Mouse (Mus musculus): ENCODE data around the gene Corin.

DNA sequence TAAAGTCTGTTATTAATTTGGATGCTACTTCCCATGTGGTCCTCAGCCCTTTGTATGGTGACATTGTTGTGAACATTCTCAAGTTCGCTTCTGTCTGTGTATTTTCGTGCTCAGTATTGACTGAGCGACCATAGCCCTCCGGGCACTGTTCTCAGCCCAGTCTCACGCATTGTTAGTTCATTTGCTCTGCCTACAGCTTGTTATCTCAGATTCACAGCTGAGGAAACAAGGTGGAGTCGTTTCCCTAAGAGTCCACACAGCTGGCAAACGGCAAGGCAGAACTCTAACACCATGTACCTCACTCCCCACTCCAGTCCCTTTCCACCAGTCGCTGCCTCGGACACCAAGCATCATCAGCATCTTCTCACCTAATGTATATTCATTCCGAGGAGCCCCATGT lies 63.1 kb downstream of the Corin start:
- TF ChIP-seq POLR2A (IDR thresholded peaks at IDR 0.05; ENCODE audit: borderline replicate concordance, extremely low read depth, insufficient read depth, insufficient read length, poor library complexity, severe bottlenecking): no peak
- no peak for TF ChIP-seq CTCF (IDR thresholded peaks at IDR 0.05; ENCODE audit: borderline replicate concordance, extremely low read depth, insufficient read depth, insufficient read length)
